Mouse (Mus musculus) midbrain, embryonic 12.5 days (tissue): ENCODE measurements at regions not wholly inside any gene's neighbourhood (a gene's known extent, or its start where the extent isn't known, plus 50 kb on each side); places are given as distances from the start of the nearest gene placed in this dataset.

Source experiments
- ATAC-seq: fragments of 200-750 bp; cut with Nextera tagmentation; 2 replicates; pipeline ENCODE4 v1.8.0; 2017; ENCODE audit warnings: low read depth, moderate TSS enrichment, moderate library complexity; ENCODE audit not compliant: low FRiP score
- H3K27ac ChIP-seq: fragments of 300-500 bp; sonication (generic); replicated peaks from 2 replicates; pipeline ENCODE4 v1.5.1; 2016; ENCODE audit warnings: mild to moderate bottlenecking
- H3K27me3 ChIP-seq: fragments of 300-500 bp; sonication (generic); 2 replicates; pipeline ENCODE4 v1.6.1; 2016; ENCODE audit warnings: mild to moderate bottlenecking
- H3K36me3 ChIP-seq: fragments of 300-500 bp; sonication (generic); 2 replicates; pipeline ENCODE4 v1.6.1; 2016
- H3K4me1 ChIP-seq: fragments of 300-500 bp; sonication (generic); 2 replicates; pipeline ENCODE4 v1.6.1; 2016
- H3K4me2 ChIP-seq: fragments of 300-500 bp; sonication (generic); replicated peaks from 2 replicates; pipeline ENCODE4 v1.6.1; 2016; ENCODE audit warnings: mild to moderate bottlenecking, moderate library complexity
- H3K4me3 ChIP-seq: fragments of 300-500 bp; sonication (generic); 2 replicates; pipeline ENCODE4 v1.5.1; 2016; ENCODE audit warnings: mild to moderate bottlenecking
- H3K9ac ChIP-seq: fragments of 300-500 bp; sonication (generic); replicated peaks from 2 replicates; pipeline ENCODE4 v1.6.1; 2016; ENCODE audit warnings: mild to moderate bottlenecking, moderate library complexity
- H3K9me3 ChIP-seq: fragments of 300-500 bp; sonication (generic); 2 replicates; pipeline ENCODE4 v1.6.1; 2016; ENCODE audit warnings: mild to moderate bottlenecking
- WGBS: fragments of 180-500 bp; shearing (Covaris S2); methylation state at CpG from one replicate; pipeline ENCODE4 v1.1.7; 2016; 5-methylcytosine and 5-hydroxymethylcytosine counted together

GRCm38 (mm10) chr10:98500315-98500714 lies 413.9 kb upstream of the Atp2b1 start:
- H3K27me3 ChIP-seq = no peaks in the 10 kb centered on the region
- H3K4me3 ChIP-seq = no peak overlapping the region
- no peak for ATAC-seq
- no peak overlapping the region for H3K27ac ChIP-seq
- H3K4me1 ChIP-seq = no peaks in the 10 kb centered on the region
- H3K36me3 ChIP-seq = no peaks in the 10 kb centered on the region
- H3K4me2 ChIP-seq = no peak overlapping the region
- WGBS = 90% methylated on average over 4 of the region's 4 CpGs
- no peak overlapping the region for H3K9ac ChIP-seq
- no peaks in the 10 kb centered on the region for H3K9me3 ChIP-seq

GRCm38 (mm10) chr10:98501566-98501965 lies 412.6 kb upstream of the Atp2b1 start:
- no peak for ATAC-seq
- WGBS = 84% methylated on average over 5 of the region's 5 CpGs

GRCm38 (mm10) chr10:98504524-98504923 lies 409.7 kb upstream of the Atp2b1 start:
- 82% methylated on average over 3 of the region's 3 CpGs for WGBS
- no peaks in the 10 kb centered on the region for H3K4me1 ChIP-seq
- H3K36me3 ChIP-seq = no peaks in the 10 kb centered on the region
- no peak overlapping the region for H3K4me2 ChIP-seq
- no peak overlapping the region for H3K9ac ChIP-seq
- no peak for ATAC-seq
- H3K27ac ChIP-seq = no peak overlapping the region
- no peaks in the 10 kb centered on the region for H3K9me3 ChIP-seq
- no peak overlapping the region for H3K4me3 ChIP-seq
- H3K27me3 ChIP-seq = no peaks in the 10 kb centered on the region

More at GRCm38 (mm10) chr10:98501566-98501965, 412.6 kb upstream of the Atp2b1 start:
- Histone ChIP-seq H3K9ac (no peak overlapping the region), H3K4me2 (no peak overlapping the region), H3K9me3 (no peaks in the 10 kb centered on the region), H3K27me3 (no peaks in the 10 kb centered on the region), H3K4me3 (no peak overlapping the region), H3K36me3 (no peaks in the 10 kb centered on the region), H3K4me1 (no peaks in the 10 kb centered on the region), H3K27ac (no peak overlapping the region)

- Histone ChIP-seq H3K27me3 (no peaks in the 10 kb centered on the region), H3K4me1 (no peaks in the 10 kb centered on the region), H3K4me2 (no peak overlapping the region), H3K9ac (no peak overlapping the region), H3K36me3 (no peaks in the 10 kb centered on the region), H3K9me3 (no peaks in the 10 kb centered on the region), H3K4me3 (no peak overlapping the region), H3K27ac (no peak overlapping the region)
- no peak for ATAC-seq
- WGBS = 31% methylated on average over 5 of the region's 5 CpGs
Observed at GRCm38 (mm10) chr10:98508515-98509143, 405.6 kb upstream of the Atp2b1 start.

- Histone ChIP-seq H3K9me3 (no peaks in the 10 kb centered on the region), H3K27ac (no peak overlapping the region), H3K4me2 (no peak overlapping the region), H3K4me1 (no peaks in the 10 kb centered on the region), H3K36me3 (no peaks in the 10 kb centered on the region), H3K4me3 (no peak overlapping the region), H3K9ac (no peak overlapping the region), H3K27me3 (no peaks in the 10 kb centered on the region)
- ATAC-seq = no peak
- WGBS = 82% methylated on average over 1 of the region's 1 CpGs
Observed at GRCm38 (mm10) chr10:98514836-98515235, 399.4 kb upstream of the Atp2b1 start.

GRCm38 (mm10) chr10:98517609-98518008 lies 396.6 kb upstream of the Atp2b1 start:
- H3K36me3 ChIP-seq = no peaks in the 10 kb centered on the region
- no peak overlapping the region for H3K4me3 ChIP-seq
- H3K9ac ChIP-seq = no peak overlapping the region
- H3K27me3 ChIP-seq = no peaks in the 10 kb centered on the region
- no peaks in the 10 kb centered on the region for H3K4me1 ChIP-seq
- WGBS = 93% methylated on average over 2 of the region's 2 CpGs
- no peak overlapping the region for H3K27ac ChIP-seq
- H3K4me2 ChIP-seq = no peak overlapping the region
- no peaks in the 10 kb centered on the region for H3K9me3 ChIP-seq
- no peak for ATAC-seq

GRCm38 (mm10) chr10:98529565-98529964 lies 384.6 kb upstream of the Atp2b1 start:
- ATAC-seq = no peak
- Histone ChIP-seq H3K9ac (no peak overlapping the region), H3K4me2 (no peak overlapping the region), H3K9me3 (no peaks in the 10 kb centered on the region), H3K27me3 (no peaks in the 10 kb centered on the region), H3K4me1 (no peaks in the 10 kb centered on the region), H3K27ac (no peak overlapping the region), H3K36me3 (no peaks in the 10 kb centered on the region), H3K4me3 (no peak overlapping the region)
- WGBS = 85% methylated on average over 4 of the region's 4 CpGs

- Histone ChIP-seq H3K4me3 (no peak overlapping the region), H3K9me3 (no peaks in the 10 kb centered on the region), H3K4me2 (no peak overlapping the region), H3K27me3 (no peaks in the 10 kb centered on the region), H3K36me3 (no peaks in the 10 kb centered on the region), H3K4me1 (no peaks in the 10 kb centered on the region), H3K27ac (no peak overlapping the region), H3K9ac (no peak overlapping the region)
- WGBS = 95% methylated on average over 4 of the region's 4 CpGs
- ATAC-seq = no peak
Observed at GRCm38 (mm10) chr10:98531425-98531824, 382.8 kb upstream of the Atp2b1 start.

- H3K4me3 ChIP-seq = no peak overlapping the region
- no peaks in the 10 kb centered on the region for H3K27me3 ChIP-seq
- H3K4me2 ChIP-seq = no peak overlapping the region
- no peaks in the 10 kb centered on the region for H3K36me3 ChIP-seq
- no peak overlapping the region for H3K27ac ChIP-seq
- no peak overlapping the region for H3K9ac ChIP-seq
- ATAC-seq = no peak
- 0 out of 2 replicates have a peak, but pooled peaks cover 2% of the 10 kb centered on the region for H3K4me1 ChIP-seq
- no peaks in the 10 kb centered on the region for H3K9me3 ChIP-seq
- WGBS = 67% methylated on average over 1 of the region's 1 CpGs
Observed at GRCm38 (mm10) chr10:98538706-98539105, 375.5 kb upstream of the Atp2b1 start.

- H3K9ac ChIP-seq = no peak overlapping the region
- no peaks in the 10 kb centered on the region for H3K9me3 ChIP-seq
- H3K4me2 ChIP-seq = no peak overlapping the region
- no peaks in the 10 kb centered on the region for H3K27me3 ChIP-seq
- H3K36me3 ChIP-seq = no peaks in the 10 kb centered on the region
- H3K27ac ChIP-seq = no peak overlapping the region
- ATAC-seq = no peak
- 0 out of 2 replicates have a peak, but pooled peaks cover 4% of the 10 kb centered on the region for H3K4me1 ChIP-seq
- no peak overlapping the region for H3K4me3 ChIP-seq
Observed at GRCm38 (mm10) chr10:98541062-98541461, 373.1 kb upstream of the Atp2b1 start.

GRCm38 (mm10) chr10:98542072-98542471 lies 372.1 kb upstream of the Atp2b1 start:
- Histone ChIP-seq H3K27me3 (no peaks in the 10 kb centered on the region), H3K4me3 (no peak overlapping the region), H3K27ac (no peak overlapping the region), H3K36me3 (no peaks in the 10 kb centered on the region), H3K4me1 (0 out of 2 replicates have a peak, but pooled peaks cover 4% of the 10 kb centered on the region), H3K9ac (no peak overlapping the region), H3K4me2 (no peak overlapping the region), H3K9me3 (no peaks in the 10 kb centered on the region)
- WGBS = 86% methylated on average over 2 of the region's 2 CpGs
- no peak for ATAC-seq

- Histone ChIP-seq H3K27me3 (no peaks in the 10 kb centered on the region), H3K9me3 (no peaks in the 10 kb centered on the region), H3K27ac (peak overlapping the region; percentile 39; the same call in 1 of the 2 replicates), H3K4me3 (no peak overlapping the region), H3K9ac (no peak overlapping the region), H3K4me1 (0 out of 2 replicates have a peak, but pooled peaks cover 4% of the 10 kb centered on the region), H3K36me3 (no peaks in the 10 kb centered on the region), H3K4me2 (no peak overlapping the region)
- ATAC-seq = peak; percentile 83
- WGBS = 29% methylated on average over 8 of the region's 8 CpGs
Observed at GRCm38 (mm10) chr10:98543253-98543997, 370.8 kb upstream of the Atp2b1 start.
